18 mouse cellular contexts compared by ENCODE assay signal in the genomic region with DNA sequence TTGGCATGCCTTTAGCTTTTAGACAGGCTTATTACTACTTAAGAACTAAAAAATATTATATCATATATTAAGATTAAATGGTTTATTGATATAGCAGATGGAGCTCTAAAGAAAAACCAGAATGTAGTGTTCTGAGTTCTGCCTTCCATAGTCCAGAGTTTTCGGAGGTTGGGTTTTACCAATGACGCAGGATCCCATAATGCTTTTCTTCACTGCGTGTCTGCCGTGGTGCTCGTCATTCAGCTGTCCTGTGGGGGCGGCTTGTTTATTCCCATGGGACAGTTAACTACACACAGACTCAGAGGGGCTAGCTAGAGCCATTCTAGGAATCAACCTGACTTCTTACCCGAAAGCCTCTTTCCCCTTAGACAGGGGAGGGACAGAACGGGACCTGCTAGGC.
"Had no signal": no experiment of that assay in that cellular context is flagged by ENCODE, and none has a peak within 500 bp of the region (broad histone marks: within the 10 kb centered on the region; RNA-seq: fewer than 3 reads in every experiment).

No protein-coding gene starts in this region.

- H3K4me2 ChIP-seq: intestine, embryonic 15.5 days; kidney, embryonic 15.5 days; liver, embryonic 11.5 days; liver, embryonic 15.5 days; lung, embryonic 14.5 days; midbrain, embryonic 15.5 days; neural tube, embryonic 13.5 days had no signal

- H3K4me3 ChIP-seq: intestine, embryonic 15.5 days; kidney, embryonic 15.5 days; limb, embryonic 10.5 days; liver, embryonic 15.5 days; midbrain, embryonic 10.5 days; midbrain, embryonic 15.5 days; neural tube, embryonic 13.5 days had no signal

- H3K4me1 ChIP-seq: intestine, embryonic 15.5 days; limb, embryonic 10.5 days; liver, embryonic 15.5 days; midbrain, embryonic 10.5 days; midbrain, embryonic 15.5 days; neural tube, embryonic 13.5 days had no signal

- H3K9ac ChIP-seq: intestine, embryonic 15.5 days; kidney, embryonic 15.5 days; liver, embryonic 15.5 days; lung, embryonic 14.5 days; midbrain, embryonic 15.5 days; neural tube, embryonic 13.5 days had no signal

- H3K9me3 ChIP-seq: intestine, embryonic 15.5 days; kidney, embryonic 15.5 days; limb, embryonic 10.5 days; liver, embryonic 15.5 days; midbrain, embryonic 10.5 days; midbrain, embryonic 15.5 days; neural tube, embryonic 13.5 days had no signal

- H3K27ac ChIP-seq: intestine, embryonic 15.5 days; kidney, embryonic 15.5 days; limb, embryonic 10.5 days; liver, embryonic 15.5 days; midbrain, embryonic 10.5 days; midbrain, embryonic 15.5 days; neural tube, embryonic 13.5 days had no signal

- H3K36me3 ChIP-seq: intestine, embryonic 15.5 days; kidney, embryonic 15.5 days; limb, embryonic 10.5 days; liver, embryonic 15.5 days; midbrain, embryonic 10.5 days; midbrain, embryonic 15.5 days; neural tube, embryonic 13.5 days had no signal

- H3K27me3 ChIP-seq: intestine, embryonic 15.5 days; kidney, embryonic 15.5 days; liver, embryonic 15.5 days; midbrain, embryonic 15.5 days; neural tube, embryonic 13.5 days had no signal

- DNase-seq: kidney, adult 18-20 months; kidney, postnatal 36 days; lung, embryonic 14.5 days; lung, postnatal 10 days; lung, postnatal 4 days; retina, postnatal 1 day; right cerebral cortex, postnatal 4 days; spleen, adult 18-20 months; thymus, adult 18-20 months; thymus, postnatal 14 days had no signal

- ATAC-seq: intestine, embryonic 15.5 days; midbrain, embryonic 15.5 days had no signal
